Mouse (Mus musculus): Measurements from ENCODE around the gene Bptf.

GRCm38 (mm10) chr11:107019318-107019717 lies 112.6 kb downstream of the Bptf start:
- TF ChIP-seq CTCF (IDR thresholded peaks at IDR 0.05; ENCODE audit: borderline replicate concordance, insufficient read depth, low read length) (no peak), POLR2A (IDR thresholded peaks at IDR 0.05; ENCODE audit: low read depth, low read length) (no peak)
